Mouse (Mus musculus): ENCODE results near the gene Exoc5. TPM values are rescaled to one million over a fixed set of nuclear protein-coding genes. Genes with fewer than 3 reads are reported as not detected.
"Not testable (repeated sequence)": the region's sequence is repeated elsewhere in the genome, so short reads cannot be mapped to it uniquely, and the experiment has no call there.

The Exoc5 gene
- polyA plus RNA-seq (2016; fragmentation: Nextera tagmentation; extraction: Ambion mirVana): 40.4 and 43.4 TPM in 2 replicates

GRCm38 (mm10) chr14:49066274-49066823, at the start of gene Exoc5:
Exoc5 (minus strand) TSS chr14:49066653.
- DNase-seq (ENCODE audit: low spot score): peak; percentile 95
- H3K4me1 ChIP-seq: peaks cover 14% of the 10 kb centered on the region; the same call in 1 of the 2 replicates
- H3K27me3 ChIP-seq (ENCODE audit: insufficient read depth, poor library complexity, severe bottlenecking): no peaks in the 10 kb centered on the region
- H3K36me3 ChIP-seq: no peaks in the 10 kb centered on the region
- no peaks in the 10 kb centered on the region for H3K9me3 ChIP-seq
- under 1% methylated on average over 53 of the region's 53 CpGs for WGBS
- peak within 1 kb of the TSS; percentile 99 for H3K27ac ChIP-seq
- peak within 1 kb of the TSS; percentile 96 for H3K4me3 ChIP-seq

GRCm38 (mm10) chr14:49091755-49092154, 25.3 kb upstream of the Exoc5 start:
- not testable (repeated sequence) for DNase-seq (ENCODE audit: low spot score); H3K36me3 ChIP-seq

GRCm38 (mm10) chr14:49091277-49091676, 24.8 kb upstream of the Exoc5 start:
- 92% methylated on average over 4 of the region's 4 CpGs for WGBS
- Histone ChIP-seq H3K27me3 (ENCODE audit: insufficient read depth, poor library complexity, severe bottlenecking) (no peaks in the 10 kb centered on the region), H3K36me3 (peaks cover 10% of the 10 kb centered on the region; the same call in 1 of the 2 replicates), H3K4me3 (no peak overlapping the region), H3K9me3 (no peaks in the 10 kb centered on the region), H3K4me1 (no peaks in the 10 kb centered on the region), H3K27ac (no peak overlapping the region)
- DNase-seq (ENCODE audit: low spot score): no peak

More at GRCm38 (mm10) chr14:49091755-49092154, 25.3 kb upstream of the Exoc5 start:
- H3K27me3 ChIP-seq (ENCODE audit: insufficient read depth, poor library complexity, severe bottlenecking); H3K4me3 ChIP-seq; H3K4me1 ChIP-seq; H3K27ac ChIP-seq; H3K9me3 ChIP-seq: not testable (repeated sequence)
- 70% methylated on average over 1 of the region's 1 CpGs for WGBS

- 69% methylated on average over 5 of the region's 5 CpGs for WGBS
- H3K4me3 ChIP-seq: no peak overlapping the region
- H3K9me3 ChIP-seq: no peaks in the 10 kb centered on the region
- no peak for DNase-seq (ENCODE audit: low spot score)
- peaks cover 13% of the 10 kb centered on the region; the same call in 1 of the 2 replicates for H3K36me3 ChIP-seq
- no peaks in the 10 kb centered on the region for H3K4me1 ChIP-seq
- no peak overlapping the region for H3K27ac ChIP-seq
- H3K27me3 ChIP-seq (ENCODE audit: insufficient read depth, poor library complexity, severe bottlenecking): no peaks in the 10 kb centered on the region
These were observed 23.6 kb upstream of the Exoc5 start for GRCm38 (mm10) chr14:49090102-49090501.

- H3K4me3 ChIP-seq: no peak overlapping the region
- H3K27ac ChIP-seq: no peak overlapping the region
- 36% methylated on average over 6 of the region's 6 CpGs for WGBS
- H3K36me3 ChIP-seq: peaks cover 14% of the 10 kb centered on the region; the same call in 1 of the 2 replicates
- H3K9me3 ChIP-seq: no peaks in the 10 kb centered on the region
- no peak for DNase-seq (ENCODE audit: low spot score)
- H3K27me3 ChIP-seq (ENCODE audit: insufficient read depth, poor library complexity, severe bottlenecking): no peaks in the 10 kb centered on the region
- no peaks in the 10 kb centered on the region for H3K4me1 ChIP-seq
These were observed 23.1 kb upstream of the Exoc5 start for GRCm38 (mm10) chr14:49089461-49090058.

- Histone ChIP-seq H3K27me3 (ENCODE audit: insufficient read depth, poor library complexity, severe bottlenecking) (no peaks in the 10 kb centered on the region), H3K9me3 (no peaks in the 10 kb centered on the region), H3K27ac (no peak overlapping the region), H3K36me3 (peaks cover 20% of the 10 kb centered on the region; the same call in 1 of the 2 replicates), H3K4me1 (no peaks in the 10 kb centered on the region), H3K4me3 (no peak overlapping the region)
- no peak for DNase-seq (ENCODE audit: low spot score)
- whole genome bisulfite sequencing: 78% methylated on average over 14 of the region's 14 CpGs
These were observed 21.9 kb upstream of the Exoc5 start for GRCm38 (mm10) chr14:49088155-49089048.

GRCm38 (mm10) chr14:49086522-49086921, 20.1 kb upstream of the Exoc5 start:
- Histone ChIP-seq H3K27ac (no peak overlapping the region), H3K27me3 (ENCODE audit: insufficient read depth, poor library complexity, severe bottlenecking) (no peaks in the 10 kb centered on the region), H3K36me3 (peaks cover 20% of the 10 kb centered on the region; the same call in 1 of the 2 replicates), H3K4me3 (no peak overlapping the region), H3K9me3 (no peaks in the 10 kb centered on the region), H3K4me1 (no peaks in the 10 kb centered on the region)
- no peak for DNase-seq (ENCODE audit: low spot score)
- WGBS: 89% methylated on average over 4 of the region's 4 CpGs

GRCm38 (mm10) chr14:49078820-49079219, 12.4 kb upstream of the Exoc5 start:
- no peak overlapping the region for H3K4me3 ChIP-seq
- 96% methylated on average over 2 of the region's 2 CpGs for WGBS
- no peaks in the 10 kb centered on the region for H3K27me3 ChIP-seq (ENCODE audit: insufficient read depth, poor library complexity, severe bottlenecking)
- peaks cover 15% of the 10 kb centered on the region; the same call in 1 of the 2 replicates for H3K36me3 ChIP-seq
- no peak for DNase-seq (ENCODE audit: low spot score)
- no peaks in the 10 kb centered on the region for H3K9me3 ChIP-seq
- no peak overlapping the region for H3K27ac ChIP-seq
- no peaks in the 10 kb centered on the region for H3K4me1 ChIP-seq

- no peak for DNase-seq (ENCODE audit: low spot score)
- Histone ChIP-seq H3K4me3 (no peak overlapping the region), H3K27me3 (ENCODE audit: insufficient read depth, poor library complexity, severe bottlenecking) (no peaks in the 10 kb centered on the region), H3K9me3 (no peaks in the 10 kb centered on the region), H3K27ac (no peak overlapping the region), H3K4me1 (no peaks in the 10 kb centered on the region), H3K36me3 (peaks cover 13% of the 10 kb centered on the region)
- WGBS: 64% methylated on average over 2 of the region's 2 CpGs
These were observed 7.9 kb upstream of the Exoc5 start for GRCm38 (mm10) chr14:49074361-49074760.

- Histone ChIP-seq H3K36me3 (peaks cover 13% of the 10 kb centered on the region), H3K9me3 (no peaks in the 10 kb centered on the region), H3K4me1 (no peaks in the 10 kb centered on the region), H3K27ac (no peak overlapping the region), H3K27me3 (ENCODE audit: insufficient read depth, poor library complexity, severe bottlenecking) (no peaks in the 10 kb centered on the region), H3K4me3 (no peak overlapping the region)
- no peak for DNase-seq (ENCODE audit: low spot score)
- 91% methylated on average over 7 of the region's 7 CpGs for WGBS
These were observed 7.4 kb upstream of the Exoc5 start for GRCm38 (mm10) chr14:49073896-49074295.

- no peaks in the 10 kb centered on the region for H3K4me1 ChIP-seq
- no peaks in the 10 kb centered on the region for H3K27me3 ChIP-seq (ENCODE audit: insufficient read depth, poor library complexity, severe bottlenecking)
- H3K36me3 ChIP-seq: peaks cover 13% of the 10 kb centered on the region
- H3K9me3 ChIP-seq: no peaks in the 10 kb centered on the region
- WGBS: 89% methylated on average over 2 of the region's 2 CpGs
- no peak for DNase-seq (ENCODE audit: low spot score)
- no peak overlapping the region for H3K4me3 ChIP-seq
- H3K27ac ChIP-seq: no peak overlapping the region
These were observed 6.4 kb upstream of the Exoc5 start for GRCm38 (mm10) chr14:49072837-49073236.

GRCm38 (mm10) chr14:49065529-49066273, 752 bp downstream of the Exoc5 start, which contains the start of gene Ap5m1:
Ap5m1 (plus strand) TSS chr14:49066097.
- under 1% methylated on average over 61 of the region's 62 CpGs for WGBS
- H3K36me3 ChIP-seq: no peaks in the 10 kb centered on the region
- no peaks in the 10 kb centered on the region for H3K27me3 ChIP-seq (ENCODE audit: insufficient read depth, poor library complexity, severe bottlenecking)
- H3K27ac ChIP-seq: peak within 1 kb of the TSS; percentile 99
- no peak for DNase-seq (ENCODE audit: low spot score)
- peaks cover 14% of the 10 kb centered on the region; the same call in 1 of the 2 replicates for H3K4me1 ChIP-seq
- peak within 1 kb of the TSS; percentile 96 for H3K4me3 ChIP-seq
- no peaks in the 10 kb centered on the region for H3K9me3 ChIP-seq
